Mouse (Mus musculus): ENCODE measurements around the gene St3gal2.
A peak's percentile ranks its signal among the peaks of the same experiment; 100 is the strongest.
"Not testable (repeated sequence)": the region's sequence is repeated elsewhere in the genome, so short reads cannot be mapped to it uniquely, and the experiment has no call there.

The St3gal2 gene

GRCm38 (mm10) chr8:110917415-110917814 is 2.3 kb upstream of the St3gal2 start:
- DNase-seq = peak; percentile 91 to 93

- no peak for DNase-seq
Measured at GRCm38 (mm10) chr8:110918027-110918426, 1.7 kb upstream of the St3gal2 start.

DNA sequence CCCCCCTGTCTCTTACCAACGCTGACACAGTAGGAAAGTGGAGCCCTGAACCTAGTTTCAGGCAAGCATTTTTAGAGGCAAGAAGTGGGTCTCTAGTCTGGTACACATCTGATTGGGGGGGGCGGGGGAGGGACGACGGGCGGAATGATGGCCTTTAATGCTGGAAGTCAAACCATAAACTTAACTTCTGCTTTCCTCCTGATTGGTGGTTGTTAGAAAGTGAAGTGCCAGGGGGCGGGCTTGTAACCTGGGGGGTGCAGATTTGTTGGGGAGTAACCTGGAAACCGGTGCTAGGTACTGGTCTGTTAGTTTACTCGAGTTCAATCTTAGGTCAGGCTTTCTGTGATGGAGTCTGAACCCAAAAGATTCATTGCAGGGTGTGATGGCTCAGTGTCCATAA is 1.3 kb upstream of the St3gal2 start:
- DNase-seq = no peak

DNA sequence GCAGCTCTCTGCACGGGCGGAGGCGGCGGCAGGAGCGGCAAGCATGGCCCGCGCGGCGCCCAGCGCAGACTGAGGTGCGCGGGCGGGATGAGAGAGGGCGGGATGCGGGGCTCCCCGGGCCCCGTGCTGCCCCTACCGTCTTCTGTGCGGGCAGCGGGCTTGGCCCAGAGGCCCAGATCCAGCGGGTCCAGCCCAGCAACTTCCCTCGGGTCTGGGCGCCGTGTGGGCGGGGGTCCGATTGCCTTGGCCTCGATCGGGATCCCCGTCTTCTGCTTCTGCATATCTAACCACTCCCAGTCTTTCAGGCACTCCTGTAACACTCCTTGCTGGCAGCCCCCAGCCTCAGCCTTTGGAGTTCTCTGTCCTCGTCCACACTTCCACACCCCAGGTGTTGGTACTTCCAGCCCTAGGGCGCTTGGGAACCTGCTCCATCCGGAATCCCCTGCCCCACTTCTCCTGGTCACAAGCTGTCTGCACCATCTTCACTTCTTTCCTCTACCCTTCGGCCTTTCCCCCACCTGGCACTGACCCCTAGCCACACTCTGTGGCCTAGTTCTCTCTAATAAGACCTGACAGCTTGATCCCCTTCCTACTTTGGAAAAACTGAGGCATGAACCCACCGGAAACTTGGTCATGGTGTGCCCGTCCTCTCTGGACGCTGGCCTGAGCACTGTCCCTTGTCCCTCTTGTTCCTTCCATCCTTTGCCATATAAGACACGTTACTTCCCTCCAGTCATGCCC is 480 bp downstream of the St3gal2 start:
- DNase-seq = peak in 1 of 2 experiments; percentile 38

- DNase-seq = no peak
Measured at GRCm38 (mm10) chr8:110920773-110921277, 1.1 kb downstream of the St3gal2 start.

GRCm38 (mm10) chr8:110921492-110922230 is 1.9 kb downstream of the St3gal2 start:
- peak in 1 of 2 experiments; percentile 37 for DNase-seq

DNA sequence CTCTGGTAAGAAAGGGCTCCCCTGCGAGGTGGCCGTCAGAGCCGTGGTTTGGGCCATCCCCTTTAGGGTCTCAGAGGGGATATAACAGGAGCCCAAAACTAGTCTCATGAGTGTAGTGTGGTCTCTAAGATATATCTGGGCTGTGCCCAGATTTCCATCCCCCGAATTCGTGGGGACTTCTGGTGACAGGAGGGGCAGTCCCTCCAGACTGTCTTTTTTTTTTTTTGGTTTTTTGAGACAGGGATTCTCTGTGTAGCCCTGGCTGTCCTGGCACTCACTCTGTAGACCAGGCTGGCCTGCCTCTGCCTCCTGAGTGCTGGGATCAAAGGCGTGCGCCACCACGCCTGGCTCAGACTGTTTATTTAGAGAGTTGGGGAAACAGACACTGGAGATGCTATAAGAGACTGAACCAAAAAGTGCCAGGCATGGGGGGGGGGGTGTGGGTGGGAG is 6.0 kb downstream of the St3gal2 start:
- no peak for DNase-seq

DNA sequence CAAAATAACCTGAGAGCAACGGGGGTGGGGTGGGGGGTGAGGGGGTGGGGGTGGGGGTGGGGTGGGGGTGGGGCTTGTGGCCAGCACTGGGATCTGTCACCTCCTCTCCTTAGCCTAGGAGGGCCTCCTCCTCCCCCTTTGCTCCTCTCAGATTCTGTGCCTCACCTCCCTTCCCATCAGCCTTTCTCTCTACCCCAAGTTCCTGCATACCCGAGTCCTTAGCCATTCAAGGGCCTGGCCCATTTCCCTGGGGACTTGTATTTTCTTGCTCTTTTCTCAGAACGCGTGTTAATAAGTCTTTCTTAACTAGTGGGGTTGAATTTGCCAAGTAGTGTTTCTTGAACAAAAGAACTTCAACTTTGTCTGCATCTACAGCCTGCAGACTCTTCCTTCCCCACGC is 7.0 kb downstream of the St3gal2 start:
- DNase-seq = no peak

DNA sequence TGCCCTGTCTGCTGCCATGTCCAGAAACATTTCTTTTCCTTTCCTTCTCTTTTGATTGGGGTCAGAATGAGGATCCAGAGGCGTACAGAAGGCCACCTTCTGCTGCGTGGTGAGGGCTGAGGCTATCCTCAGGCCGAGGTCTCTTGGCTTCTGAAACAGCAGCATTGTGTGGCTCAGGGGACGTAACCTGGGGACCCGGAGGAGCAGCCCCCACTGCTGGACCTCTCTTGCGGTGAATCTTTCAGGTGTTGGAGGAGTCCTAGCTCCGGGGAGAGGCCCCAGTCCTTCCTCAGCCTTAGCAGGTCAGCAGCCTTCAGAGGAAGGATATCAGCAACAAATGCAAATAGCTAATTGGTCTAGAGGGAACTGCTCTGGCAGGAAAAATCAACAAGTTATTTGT is 8.7 kb downstream of the St3gal2 start:
- no peak for DNase-seq

GRCm38 (mm10) chr8:110929066-110929465 is 9.3 kb downstream of the St3gal2 start:
- DNase-seq = no peak

DNA sequence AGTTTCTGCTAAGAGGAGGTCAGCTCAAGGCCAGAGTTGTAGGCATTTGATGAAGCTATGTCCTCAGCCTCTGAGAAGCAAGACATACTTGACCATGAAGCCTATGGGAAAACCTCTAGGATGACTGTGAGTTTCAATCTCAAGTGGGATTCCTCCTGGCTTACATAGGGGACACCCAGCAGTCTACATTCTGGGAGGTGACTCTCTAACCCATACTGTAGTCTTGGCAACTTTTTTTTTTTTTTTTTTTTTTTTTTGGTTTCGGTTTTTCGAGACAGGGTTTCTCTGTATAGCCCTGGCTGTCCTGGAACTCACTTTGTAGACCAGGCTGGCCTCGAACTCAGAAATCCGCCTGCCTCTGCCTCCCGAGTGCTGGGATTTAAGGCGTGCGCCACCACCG is 9.9 kb downstream of the St3gal2 start:
- DNase-seq = not testable (repeated sequence)

- peak; percentile 65 to 66 for DNase-seq
Measured at GRCm38 (mm10) chr8:110931176-110931939, 11.6 kb downstream of the St3gal2 start.

- DNase-seq = no peak
Measured at GRCm38 (mm10) chr8:110932444-110932843, 12.7 kb downstream of the St3gal2 start.

DNA sequence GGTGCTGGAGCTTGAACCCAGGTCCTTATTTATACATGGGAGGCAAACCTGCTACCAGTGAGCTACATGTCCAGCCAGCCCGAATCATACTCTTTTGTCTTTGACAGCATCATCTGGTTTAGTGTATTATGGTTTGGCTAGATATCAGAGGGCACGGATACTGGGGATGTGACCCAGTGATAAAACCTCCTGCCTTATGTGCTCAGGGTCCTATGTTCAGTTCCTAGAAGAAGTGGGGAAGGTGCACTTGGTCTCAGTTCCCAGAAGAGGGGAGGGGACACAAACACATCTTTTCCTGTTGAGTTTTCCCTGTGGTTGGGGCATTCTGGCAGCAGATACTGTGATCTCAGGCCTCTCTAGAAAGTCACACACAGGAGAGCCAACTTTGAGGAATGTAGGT is 13.6 kb downstream of the St3gal2 start:
- no peak for DNase-seq

GRCm38 (mm10) chr8:110936217-110936616 is 16.5 kb downstream of the St3gal2 start:
- DNase-seq = no peak

DNA sequence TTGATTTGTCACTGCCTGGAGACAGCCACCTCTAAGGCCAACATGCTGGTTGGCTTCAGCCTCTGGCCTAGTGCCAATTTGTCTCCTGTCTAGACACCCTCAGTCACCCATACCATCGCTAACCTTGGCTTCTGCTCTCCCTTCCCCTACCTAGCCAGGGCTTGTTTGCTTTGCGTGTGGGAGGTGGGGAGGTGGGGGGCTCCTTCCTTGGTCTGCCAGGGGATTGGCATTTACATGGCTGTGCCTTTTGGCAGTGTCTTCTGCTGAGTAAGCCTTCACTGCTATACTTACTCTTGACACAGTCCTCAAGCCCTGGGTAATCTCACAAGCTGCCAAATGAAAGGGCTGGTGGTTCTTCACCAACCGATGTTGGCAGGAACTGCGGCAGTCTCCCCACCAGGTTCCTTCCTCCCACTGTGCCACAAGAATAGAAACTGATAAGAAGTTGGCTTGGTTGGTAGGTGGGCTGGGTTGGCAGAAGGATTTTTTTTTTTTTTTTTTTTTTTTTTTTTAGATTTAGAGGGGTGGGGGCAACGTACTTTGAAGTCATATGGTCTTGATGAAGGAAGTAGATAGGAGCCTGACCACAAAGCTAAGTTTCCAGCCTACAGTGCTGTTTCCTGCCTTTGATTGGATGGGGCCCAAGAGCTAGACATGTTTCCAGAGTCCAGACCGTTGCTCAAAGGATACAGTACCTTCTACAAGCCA is 19.3 kb downstream of the St3gal2 start:
- peak in 1 of 2 experiments; percentile 33 for DNase-seq

GRCm38 (mm10) chr8:110940682-110941452 is 21.1 kb downstream of the St3gal2 start:
- DNase-seq = no peak

GRCm38 (mm10) chr8:110941453-110941948 is 21.8 kb downstream of the St3gal2 start:
- DNase-seq = peak; percentile 80 to 85

DNA sequence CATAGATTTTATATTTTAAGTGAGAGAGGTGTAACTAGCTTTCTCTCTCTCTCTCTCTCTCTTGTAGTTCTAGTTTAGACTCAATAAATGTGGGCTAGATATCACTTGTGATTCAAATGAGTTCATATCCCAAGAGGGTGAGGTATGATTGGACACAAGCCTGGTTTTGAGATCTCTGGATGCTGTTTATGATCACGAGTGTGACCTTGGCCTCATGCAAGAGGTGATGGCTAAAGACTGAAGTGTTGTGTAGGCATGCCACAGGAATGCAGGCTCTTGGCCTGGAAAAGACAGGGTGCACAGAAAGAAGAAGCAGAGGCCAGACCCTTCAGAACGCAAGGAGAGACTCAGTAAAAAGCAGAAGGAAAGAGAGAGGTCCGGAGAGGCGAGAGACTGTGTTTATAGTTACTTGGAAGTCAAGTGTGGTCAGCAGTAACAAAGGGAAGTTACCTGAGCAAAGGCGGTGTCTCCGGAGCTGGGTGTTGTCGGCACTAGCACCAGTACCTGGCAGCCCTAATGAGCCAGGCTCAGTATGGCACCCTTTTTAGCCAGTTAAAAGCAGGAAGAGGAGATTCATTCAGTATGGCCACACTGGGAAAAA is 24.7 kb downstream of the St3gal2 start:
- DNase-seq = no peak

DNA sequence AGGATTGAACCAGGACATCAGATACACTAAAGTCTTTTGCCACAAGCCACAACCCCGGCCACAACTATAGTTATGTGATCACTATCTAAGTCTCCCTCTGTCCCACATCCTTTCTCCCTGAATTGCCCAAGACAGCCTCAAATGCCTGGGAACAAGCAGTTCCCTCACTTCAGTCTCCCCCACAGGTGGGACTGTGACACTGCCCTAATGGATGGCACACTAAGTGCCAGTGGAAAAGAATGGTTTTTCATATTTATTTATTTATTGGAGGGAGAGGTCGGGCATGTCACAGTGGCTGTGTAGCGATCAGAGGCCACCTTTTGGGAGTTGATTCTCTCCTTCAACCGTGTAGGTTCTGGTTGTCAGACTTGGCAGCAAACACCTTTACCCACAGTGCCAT is 26.0 kb downstream of the St3gal2 start:
- no peak for DNase-seq

GRCm38 (mm10) chr8:110950065-110950484 is 30.4 kb downstream of the St3gal2 start:
- peak in 1 of 2 experiments; percentile 30 for DNase-seq

All from kidney, adult 8-10 months (tissue).